Mouse (Mus musculus) sigmoid colon, adult 10 weeks (tissue): ENCODE results near the gene Gm572. TPM values are rescaled to one million over a fixed set of nuclear protein-coding genes. Genes with fewer than 3 reads are reported as not detected.

Experiments used
- polyA plus RNA-seq: library from polyadenylated mRNA; stranded (reverse); fragments of 350-450 nt; fragmentation: Illumina TruSeq; extraction: RNeasy Lipid Tissue Mini Kit (QIAGEN cat#74804); gene quantifications from one replicate; pipeline ENCODE4 v1.2.3, GENCODE M21; 2014; ENCODE audit warnings: low read depth, low replicate concordance

The Gm572 gene
- not detected for polyA plus RNA-seq

DNA sequence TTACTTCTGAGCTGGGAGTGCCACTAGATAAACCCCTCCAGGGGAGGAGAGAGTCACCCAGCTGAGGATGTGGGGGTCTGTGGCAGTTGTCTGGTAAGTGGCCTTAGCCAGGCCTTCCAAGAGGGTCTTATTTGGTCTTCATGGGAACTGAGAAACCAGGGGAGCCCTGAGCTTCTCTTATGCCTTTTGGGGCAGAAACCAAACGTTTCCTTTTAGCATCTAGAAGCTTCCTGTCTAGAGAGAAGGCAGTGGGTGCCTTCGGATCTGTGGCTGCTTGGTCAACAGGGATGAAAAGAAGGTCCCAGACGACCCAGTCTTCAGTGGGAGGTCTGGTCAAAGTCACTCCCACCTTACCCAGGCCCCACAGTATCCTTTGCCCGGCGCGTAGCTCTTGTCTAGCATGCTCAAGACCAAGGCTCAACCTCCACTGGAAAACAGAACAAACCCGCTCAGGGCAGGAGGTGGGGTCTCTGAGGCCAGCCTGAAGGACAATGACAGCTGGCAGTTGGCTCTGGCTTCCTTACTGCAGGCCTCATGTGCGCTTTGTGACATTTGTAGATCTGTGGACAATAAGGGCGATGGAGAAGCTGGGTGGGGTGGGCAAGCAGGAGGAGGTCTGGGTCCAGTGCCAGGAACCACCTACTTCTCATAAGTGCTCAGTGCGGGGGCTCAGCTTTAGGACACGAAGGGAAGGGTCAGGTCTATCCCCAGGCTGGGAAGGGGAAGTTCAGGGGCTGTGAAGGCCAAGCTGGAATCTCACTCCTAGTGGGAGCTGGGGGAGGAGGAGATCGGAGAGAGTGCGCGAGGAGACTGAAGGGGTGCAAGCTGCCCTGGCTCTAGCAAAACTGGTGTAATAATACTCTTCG lies at the start of gene Gm572:
Gene Gm572, plus strand, starts transcription at position 27 of the 866 bp plus-strand sequence.

DNA sequence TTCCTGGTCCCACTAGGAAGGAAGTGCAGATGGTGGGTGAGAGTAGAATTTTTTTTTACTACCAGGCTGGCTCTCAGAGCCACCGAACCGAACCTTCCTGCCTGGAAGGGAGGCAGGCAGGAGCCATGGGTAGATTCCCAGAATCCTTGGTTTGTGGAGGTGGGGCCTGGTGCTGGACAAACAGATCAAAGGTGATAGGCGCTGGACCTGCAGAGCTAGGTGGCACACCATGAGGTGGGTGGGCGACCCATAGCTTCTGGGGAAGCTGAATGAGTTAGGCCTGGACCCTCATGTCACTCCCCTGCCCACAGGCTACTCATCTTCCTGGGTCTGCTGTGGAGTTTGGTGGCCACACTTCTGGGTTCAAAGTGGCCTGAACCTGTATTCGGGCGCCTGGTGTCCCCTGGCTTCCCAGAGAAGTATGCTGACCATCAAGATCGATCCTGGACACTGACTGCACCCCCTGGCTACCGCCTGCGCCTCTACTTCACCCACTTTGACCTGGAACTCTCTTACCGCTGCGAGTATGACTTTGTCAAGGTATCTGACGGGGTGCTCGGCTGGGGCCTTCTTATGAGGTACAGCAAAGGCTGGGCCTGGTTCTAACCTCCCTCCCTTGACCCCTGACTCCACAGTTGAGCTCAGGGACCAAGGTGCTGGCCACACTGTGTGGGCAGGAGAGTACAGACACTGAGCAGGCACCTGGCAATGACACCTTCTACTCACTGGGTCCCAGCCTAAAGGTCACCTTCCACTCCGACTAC lies 40.6 kb upstream of the Gm572 start, which contains the start of gene Masp2:
Gene Masp2, plus strand, starts transcription at position 198 of the 764 bp plus-strand sequence.

DNA sequence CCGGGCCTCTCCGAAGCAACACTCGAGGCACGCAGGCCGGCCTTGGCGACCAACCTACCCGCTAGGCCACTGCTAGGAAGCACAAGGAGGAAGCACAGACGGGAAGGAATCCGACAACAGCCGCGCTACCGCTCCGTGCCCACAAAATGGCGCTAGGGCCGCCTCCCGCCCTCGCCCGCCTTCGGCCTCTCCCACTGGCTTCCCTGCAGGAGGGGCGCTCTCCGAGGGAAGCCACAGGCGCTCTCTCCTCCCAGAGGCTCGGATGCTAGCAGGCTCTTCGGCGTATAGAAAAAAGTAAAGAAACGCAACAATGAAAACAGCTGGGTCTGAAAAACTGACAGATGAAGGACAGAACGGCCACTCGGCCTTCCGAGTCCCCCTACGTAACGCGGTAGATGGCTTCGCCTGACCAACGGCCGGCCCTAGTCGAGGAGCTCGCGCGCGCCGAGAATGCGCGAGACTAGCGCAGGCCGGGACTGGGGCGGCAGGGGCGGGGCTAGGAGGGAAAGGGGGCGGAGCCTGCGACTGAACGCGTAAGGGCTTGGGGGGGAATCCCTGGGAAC lies 16.4 kb upstream of the Gm572 start, which contains the start of gene Tardbp:
Gene Tardbp, minus strand, starts transcription at position 397 of the 563 bp plus-strand sequence.

Other genes starting within 250 kb of the Gm572 start
- gene Ubiad1, start 198.5 kb upstream of the Gm572 start, polyA plus RNA-seq = 2.8 TPM
- 5.2 TPM for gene Mtor, start 194.7 kb upstream of the Gm572 start, polyA plus RNA-seq
- 8.2 TPM for gene Angptl7, start 142.9 kb upstream of the Gm572 start, polyA plus RNA-seq
- 6.7 TPM for gene Exosc10, start 84.9 kb upstream of the Gm572 start, polyA plus RNA-seq
- not detected for gene Srm, start 51.8 kb upstream of the Gm572 start, polyA plus RNA-seq
- not detected for gene Masp2, start 40.8 kb upstream of the Gm572 start, polyA plus RNA-seq
- 892 TPM for gene Tardbp, start 16.3 kb upstream of the Gm572 start, polyA plus RNA-seq
- gene Casz1, start 161.1 kb downstream of the Gm572 start, polyA plus RNA-seq = 26.8 TPM